Comparison of ENCODE assay signal across 15 mouse cellular contexts in the genomic region with DNA sequence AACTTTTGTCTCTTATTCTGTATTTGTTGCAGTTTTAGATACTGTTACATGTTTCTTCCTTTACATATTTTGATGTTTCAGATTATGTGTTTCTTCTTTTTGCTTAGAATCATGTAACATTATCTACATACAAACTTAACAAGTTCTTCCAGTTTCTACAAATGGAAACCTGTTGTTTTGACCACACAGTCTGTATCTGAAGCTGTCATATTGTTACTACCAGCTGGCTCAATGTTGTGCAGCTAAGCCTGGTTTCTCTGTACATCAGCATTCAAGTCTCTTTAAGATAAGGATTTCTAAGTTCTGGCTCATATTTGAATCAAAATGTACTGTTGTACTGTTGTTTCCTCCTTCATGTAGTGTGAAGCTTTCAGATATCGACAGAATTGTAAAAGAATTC.
"Had no signal": no experiment of that assay in that cellular context is flagged by ENCODE, and none has a peak within 500 bp of the region (broad histone marks: within the 10 kb centered on the region; RNA-seq: fewer than 3 reads in every experiment).

No protein-coding gene starts in this region.

- H3K27me3 ChIP-seq: neural tube, embryonic 15.5 days; stomach, embryonic 15.5 days had no signal

- DNase-seq: retina, postnatal 1 day; right cerebral cortex, adult 18-20 months; right cerebral cortex, postnatal 14 days; right cerebral cortex, postnatal 25 days; right cerebral cortex, postnatal 4 days; spleen, adult 18-20 months; thymus, adult 18-20 months; thymus, adult 2 months; thymus, postnatal 14 days; thymus, postnatal 25 days; thymus, postnatal 36 days; thymus, postnatal 4 days had no signal

- H3K4me3 ChIP-seq: neural tube, embryonic 15.5 days; stomach, embryonic 15.5 days had no signal

- H3K9me3 ChIP-seq: neural tube, embryonic 15.5 days; stomach, embryonic 15.5 days had no signal

- H3K27ac ChIP-seq: neural tube, embryonic 15.5 days; stomach, embryonic 15.5 days; stomach, postnatal 0 days had no signal

- H3K4me2 ChIP-seq: neural tube, embryonic 15.5 days; stomach, embryonic 15.5 days had no signal

- H3K4me1 ChIP-seq: neural tube, embryonic 15.5 days; stomach, embryonic 15.5 days had no signal

- H3K9ac ChIP-seq: neural tube, embryonic 15.5 days; stomach, embryonic 15.5 days had no signal

- H3K36me3 ChIP-seq: neural tube, embryonic 15.5 days; stomach, embryonic 15.5 days had no signal
